Mouse (Mus musculus) splenic B cell, adult 2 months (primary cell): ENCODE results near the gene Fcho1.
A peak's percentile ranks its signal among the peaks of the same experiment; 100 is the strongest.
"Not testable (repeated sequence)": the region's sequence is repeated elsewhere in the genome, so short reads cannot be mapped to it uniquely, and the experiment has no call there.

ENCODE experiments used
- DNase-seq: peaks from one replicate; pipeline ENCODE4 v3.0.0-alpha.2; 2011; ENCODE audit warnings: low read depth, low spot score
- H3K27me3 ChIP-seq: 2 replicates; pipeline ENCODE4 v1.6.1; 2012; ENCODE audit warnings: mild to moderate bottlenecking, low read length, moderate library complexity, mixed read lengths; ENCODE audit not compliant: control insufficient read depth, poor library complexity, insufficient read depth, severe bottlenecking
- H3K36me3 ChIP-seq: 2 replicates; pipeline ENCODE4 v1.6.1; 2012; ENCODE audit warnings: mild to moderate bottlenecking, low read length, moderate library complexity, mixed read lengths; ENCODE audit not compliant: control insufficient read depth, poor library complexity, insufficient read depth, severe bottlenecking

The Fcho1 gene

GRCm38 (mm10) chr8:71703400-71703799 is 22.1 kb downstream of the Fcho1 start:
- not testable (repeated sequence) for H3K36me3 ChIP-seq, H3K27me3 ChIP-seq, DNase-seq

GRCm38 (mm10) chr8:71702923-71703322 is 22.6 kb downstream of the Fcho1 start:
- Histone ChIP-seq H3K27me3 (no peaks in the 10 kb centered on the region), H3K36me3 (no peaks in the 10 kb centered on the region)
- DNase-seq: no peak

- H3K36me3 ChIP-seq: no peaks in the 10 kb centered on the region
- H3K27me3 ChIP-seq: no peaks in the 10 kb centered on the region
- DNase-seq: peak; percentile 59
Observed at GRCm38 (mm10) chr8:71702087-71702432, 23.5 kb downstream of the Fcho1 start.

GRCm38 (mm10) chr8:71701414-71702086 is 24.0 kb downstream of the Fcho1 start, which contains the start of gene B3gnt3:
Gene B3gnt3 (minus strand): TSS chr8:71701789.
- H3K27me3 ChIP-seq: no peaks in the 10 kb centered on the region
- no peak for DNase-seq
- H3K36me3 ChIP-seq: no peaks in the 10 kb centered on the region

- H3K27me3 ChIP-seq: no peaks in the 10 kb centered on the region
- peak; percentile 34 for DNase-seq
- H3K36me3 ChIP-seq: no peaks in the 10 kb centered on the region
Observed at GRCm38 (mm10) chr8:71700493-71701269, 24.8 kb downstream of the Fcho1 start.

GRCm38 (mm10) chr8:71695456-71695855 is 30.1 kb downstream of the Fcho1 start:
- H3K27me3 ChIP-seq, DNase-seq, H3K36me3 ChIP-seq: not testable (repeated sequence)

GRCm38 (mm10) chr8:71693166-71694041 is 32.1 kb downstream of the Fcho1 start:
- peak; percentile 45 for DNase-seq
- Histone ChIP-seq H3K27me3 (peaks cover 4% of the 10 kb centered on the region; the same call in 1 of the 2 replicates), H3K36me3 (no peaks in the 10 kb centered on the region)

- Histone ChIP-seq H3K27me3 (peaks cover 4% of the 10 kb centered on the region; the same call in 1 of the 2 replicates), H3K36me3 (peaks cover 2% of the 10 kb centered on the region; the same call in 1 of the 2 replicates)
- peak; percentile 46 for DNase-seq
Observed at GRCm38 (mm10) chr8:71692509-71692908, 33.0 kb downstream of the Fcho1 start.

GRCm38 (mm10) chr8:71689028-71689427 is 36.5 kb downstream of the Fcho1 start, which contains the start of gene Insl3:
Gene Insl3 (plus strand): TSS chr8:71689214.
- Histone ChIP-seq H3K36me3 (peaks cover 17% of the 10 kb centered on the region), H3K27me3 (peaks cover 4% of the 10 kb centered on the region; the same call in 1 of the 2 replicates)

GRCm38 (mm10) chr8:71687616-71688015 is 37.9 kb downstream of the Fcho1 start:
- peaks cover 24% of the 10 kb centered on the region for H3K36me3 ChIP-seq
- no peak for DNase-seq
- no peaks in the 10 kb centered on the region for H3K27me3 ChIP-seq

More at GRCm38 (mm10) chr8:71689028-71689427, 36.5 kb downstream of the Fcho1 start, which contains the start of gene Insl3:
- no peak for DNase-seq

- H3K27me3 ChIP-seq: no peaks in the 10 kb centered on the region
- DNase-seq: no peak
- H3K36me3 ChIP-seq: peaks cover 26% of the 10 kb centered on the region
Observed at GRCm38 (mm10) chr8:71686143-71686734, 39.3 kb downstream of the Fcho1 start.

GRCm38 (mm10) chr8:71685573-71685972 is 39.9 kb downstream of the Fcho1 start:
- no peak for DNase-seq
- Histone ChIP-seq H3K36me3 (peaks cover 27% of the 10 kb centered on the region), H3K27me3 (no peaks in the 10 kb centered on the region)

- no peak for DNase-seq
- Histone ChIP-seq H3K36me3 (peaks cover 27% of the 10 kb centered on the region), H3K27me3 (no peaks in the 10 kb centered on the region)
Observed at GRCm38 (mm10) chr8:71684701-71685100, 40.8 kb downstream of the Fcho1 start.

GRCm38 (mm10) chr8:71682832-71683231 is 42.7 kb downstream of the Fcho1 start:
- peaks cover 30% of the 10 kb centered on the region for H3K36me3 ChIP-seq
- DNase-seq: no peak
- no peaks in the 10 kb centered on the region for H3K27me3 ChIP-seq
